Mouse (Mus musculus) retina, adult 2 months (tissue): Measurements from ENCODE around the gene Uck1.

Source experiments
- DNase-seq: peaks from one replicate; pipeline ENCODE4 v3.0.0-alpha.2; 2012; ENCODE audit warnings: low read depth, low spot score

Uck1 gene

DNA sequence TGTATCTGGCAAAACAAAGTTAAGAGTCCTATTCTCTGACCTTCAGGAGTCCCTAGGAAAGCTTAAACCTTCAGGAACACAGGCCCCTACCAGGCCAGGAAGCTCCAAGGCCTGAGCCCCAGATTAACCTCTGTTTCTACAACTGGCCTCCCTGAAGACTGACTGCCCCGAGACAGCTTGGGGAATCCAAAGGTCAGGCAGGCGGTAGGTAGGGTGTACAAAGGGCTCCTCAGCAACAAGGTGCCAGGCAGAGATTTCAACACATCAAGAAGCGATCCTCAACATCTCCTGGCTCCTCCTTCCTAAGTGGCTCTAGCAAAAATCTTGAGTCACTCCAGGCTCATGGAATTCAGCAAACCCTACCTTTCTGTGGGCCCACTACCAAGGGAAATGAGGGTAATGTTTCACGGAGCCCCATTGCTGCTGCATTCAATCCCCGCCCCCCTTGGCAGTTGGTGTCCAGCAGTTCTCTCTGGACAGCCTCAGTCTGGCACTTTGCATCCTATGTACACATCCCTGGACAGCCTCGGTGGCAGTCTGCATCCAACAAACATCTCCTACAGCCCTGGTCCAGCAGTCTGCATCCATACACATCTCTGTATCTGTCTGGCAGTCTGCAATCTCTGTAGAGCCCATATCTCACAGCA, 949 bp downstream of the Uck1 start:
- no peak for DNase-seq

GRCm38 (mm10) chr2:32256273-32256672, 3.7 kb downstream of the Uck1 start:
- no peak for DNase-seq

GRCm38 (mm10) chr2:32254563-32254962, 5.4 kb downstream of the Uck1 start:
- no peak for DNase-seq

DNA sequence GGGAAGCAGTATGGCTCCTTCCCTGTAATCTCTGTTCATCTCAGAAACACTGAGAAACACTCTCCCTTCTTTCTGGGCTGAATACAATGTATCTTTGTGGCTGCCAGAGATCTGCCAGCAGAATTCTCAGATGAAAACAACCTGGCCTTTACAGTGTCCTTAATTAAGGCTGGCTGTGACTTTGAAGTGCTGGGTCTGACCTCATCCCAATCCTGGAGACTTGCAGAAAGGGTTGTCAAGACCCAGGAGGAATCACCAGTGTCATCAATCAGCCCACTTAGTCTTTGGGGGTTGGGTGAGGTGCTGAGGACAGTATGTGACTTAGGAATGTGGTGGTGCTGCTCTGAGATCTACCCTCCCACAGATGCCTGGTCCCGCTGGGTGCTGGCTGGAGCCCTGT, 6.6 kb downstream of the Uck1 start:
- DNase-seq, result no peak

- no peak for DNase-seq
Observed at GRCm38 (mm10) chr2:32252658-32253057, 7.3 kb downstream of the Uck1 start.

GRCm38 (mm10) chr2:32251791-32252527, 8.0 kb downstream of the Uck1 start:
- DNase-seq, result no peak

DNA sequence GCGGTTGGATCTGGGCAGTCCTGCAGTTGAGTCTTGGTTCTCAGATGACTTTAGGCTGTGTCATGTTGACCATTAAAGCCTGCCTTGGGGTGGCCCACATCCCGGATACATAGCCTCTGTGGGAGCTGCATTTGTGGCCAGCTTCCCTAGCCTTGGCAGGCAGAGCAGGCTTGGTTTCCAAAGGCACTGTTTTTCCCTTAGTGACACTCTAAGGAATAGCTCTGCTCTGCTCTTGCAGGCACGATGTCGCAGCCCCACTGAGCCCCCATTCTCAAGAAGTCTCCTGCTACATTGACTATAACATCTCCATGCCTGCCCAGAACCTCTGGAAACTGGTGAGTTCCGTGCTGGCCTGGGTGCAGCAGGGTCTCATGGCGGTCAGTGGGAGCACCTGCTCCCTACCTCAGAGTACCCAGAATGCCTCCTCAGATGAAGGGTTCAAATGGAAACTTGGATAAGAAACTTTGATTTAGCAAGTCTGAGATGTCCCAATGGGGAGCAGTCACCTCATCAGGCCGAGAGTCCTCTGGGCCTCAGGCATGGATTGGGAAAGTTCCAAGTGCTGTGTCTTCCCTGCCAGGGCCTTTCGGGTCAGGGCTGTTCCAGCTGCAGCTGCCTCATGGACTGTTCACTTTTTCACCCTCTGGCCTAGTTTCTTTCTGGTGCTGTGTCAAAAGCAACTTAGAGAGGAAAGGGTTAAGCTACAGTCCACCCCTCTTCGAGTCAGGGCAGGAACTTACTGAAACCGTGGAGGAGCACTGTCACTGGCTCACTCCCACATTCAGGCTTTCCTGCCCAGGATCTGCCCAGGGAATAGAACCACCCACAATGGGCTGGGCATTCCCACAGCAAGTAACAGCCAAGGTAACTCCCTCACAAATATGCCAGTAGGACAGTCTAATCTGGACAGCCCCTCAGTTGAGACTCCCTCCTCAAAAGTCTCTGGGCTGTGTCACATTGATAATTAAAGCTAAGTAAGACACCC, 11.3 kb downstream of the Uck1 start:
- no peak for DNase-seq

DNA sequence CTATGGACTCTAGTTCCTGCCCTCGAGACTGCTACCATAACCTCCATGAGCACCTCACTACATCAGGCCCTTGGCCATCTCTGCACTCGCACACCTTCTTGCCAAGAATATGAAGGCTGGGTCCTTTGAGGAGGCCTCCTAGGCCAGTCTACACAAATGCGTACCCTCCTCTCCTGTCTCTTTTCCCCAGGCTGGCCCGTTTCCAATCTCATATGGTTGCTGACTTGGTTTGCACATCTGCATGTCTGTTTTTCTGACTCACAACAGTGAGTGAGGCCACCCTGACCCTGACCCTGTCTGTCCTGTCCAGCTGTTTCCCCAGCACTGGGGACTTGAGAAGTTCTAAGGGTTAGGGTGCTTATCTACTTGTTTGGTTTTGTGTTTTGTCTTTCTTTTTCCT, 13.2 kb downstream of the Uck1 start:
- no peak for DNase-seq

DNA sequence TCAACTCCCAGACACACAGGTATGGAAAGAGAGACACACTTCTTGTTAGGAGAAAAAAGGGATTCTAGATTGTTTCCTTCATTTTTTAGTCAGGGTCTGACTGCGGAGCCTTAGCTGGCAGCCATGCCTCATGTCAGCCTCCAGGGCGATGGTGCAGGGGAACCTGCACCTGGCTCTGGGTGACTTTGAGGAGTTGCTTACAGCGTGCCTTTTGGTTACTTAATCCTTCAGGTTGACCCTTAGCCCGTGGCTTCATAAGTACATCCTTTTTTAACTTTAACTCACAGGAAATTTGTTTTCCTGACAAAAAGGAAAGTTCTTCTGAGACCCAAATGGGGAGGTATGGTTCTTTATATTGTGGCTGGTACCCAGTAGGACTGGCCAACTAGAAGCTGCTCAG, 17.0 kb downstream of the Uck1 start:
- DNase-seq, result no peak

- DNase-seq, result no peak
Observed at GRCm38 (mm10) chr2:32240591-32240990, 19.4 kb downstream of the Uck1 start.

- no peak for DNase-seq
Observed at GRCm38 (mm10) chr2:32238708-32239435, 21.1 kb downstream of the Uck1 start.

DNA sequence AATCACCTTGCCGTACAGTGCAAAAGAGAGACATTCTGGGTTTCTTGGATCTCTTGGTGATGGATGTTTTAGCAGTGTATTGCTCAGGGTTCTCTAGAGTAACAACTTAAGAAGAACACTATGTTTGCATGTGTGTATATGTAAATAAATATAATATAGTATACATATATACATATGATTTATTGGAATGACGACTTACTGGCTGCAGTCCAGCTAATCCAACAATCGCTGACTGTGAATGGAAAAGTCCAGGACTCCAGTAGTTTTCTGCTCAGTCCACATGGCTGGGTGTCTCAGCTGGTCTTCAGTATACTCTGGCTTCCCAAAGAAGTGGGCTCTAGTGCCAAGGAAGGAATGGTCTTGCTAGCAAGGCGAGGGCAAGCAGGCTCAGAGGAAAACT, 22.4 kb downstream of the Uck1 start:
- no peak for DNase-seq

DNA sequence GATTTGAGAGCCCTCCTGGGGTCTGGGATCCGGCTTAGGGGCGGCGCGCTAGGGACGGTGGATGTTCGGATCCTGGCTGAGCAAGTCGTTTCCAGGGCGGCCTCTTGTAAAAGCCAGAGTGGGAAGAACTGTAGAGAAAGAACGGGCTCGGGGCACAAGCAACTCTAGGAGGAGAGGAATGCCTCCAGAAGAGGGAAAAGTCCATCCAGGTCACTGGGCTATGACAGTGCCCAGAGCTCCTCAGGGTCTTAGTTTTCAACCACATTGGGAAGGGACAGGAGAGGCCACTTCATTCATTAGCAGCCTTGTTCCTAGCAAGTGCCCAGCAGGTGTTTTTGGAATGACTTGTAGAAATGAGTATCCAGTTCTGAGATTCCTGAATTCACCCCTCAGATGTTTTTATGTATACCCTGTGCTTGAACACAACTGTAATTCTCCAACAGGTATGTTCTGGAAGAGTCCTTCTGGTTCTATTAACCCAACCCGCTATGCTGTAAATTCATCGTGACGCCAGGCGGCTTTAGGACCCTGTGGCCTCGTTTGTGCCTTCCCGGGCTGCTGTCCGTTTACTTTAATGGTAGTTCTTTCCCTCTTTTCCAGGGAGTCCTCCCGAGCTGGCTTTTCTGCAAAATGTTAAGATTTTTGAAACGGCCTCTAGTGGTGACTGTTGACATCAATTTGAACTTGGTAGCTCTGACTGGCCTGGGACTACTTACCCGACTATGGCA, 23.0 kb downstream of the Uck1 start:
- DNase-seq, result peak; percentile 28

DNA sequence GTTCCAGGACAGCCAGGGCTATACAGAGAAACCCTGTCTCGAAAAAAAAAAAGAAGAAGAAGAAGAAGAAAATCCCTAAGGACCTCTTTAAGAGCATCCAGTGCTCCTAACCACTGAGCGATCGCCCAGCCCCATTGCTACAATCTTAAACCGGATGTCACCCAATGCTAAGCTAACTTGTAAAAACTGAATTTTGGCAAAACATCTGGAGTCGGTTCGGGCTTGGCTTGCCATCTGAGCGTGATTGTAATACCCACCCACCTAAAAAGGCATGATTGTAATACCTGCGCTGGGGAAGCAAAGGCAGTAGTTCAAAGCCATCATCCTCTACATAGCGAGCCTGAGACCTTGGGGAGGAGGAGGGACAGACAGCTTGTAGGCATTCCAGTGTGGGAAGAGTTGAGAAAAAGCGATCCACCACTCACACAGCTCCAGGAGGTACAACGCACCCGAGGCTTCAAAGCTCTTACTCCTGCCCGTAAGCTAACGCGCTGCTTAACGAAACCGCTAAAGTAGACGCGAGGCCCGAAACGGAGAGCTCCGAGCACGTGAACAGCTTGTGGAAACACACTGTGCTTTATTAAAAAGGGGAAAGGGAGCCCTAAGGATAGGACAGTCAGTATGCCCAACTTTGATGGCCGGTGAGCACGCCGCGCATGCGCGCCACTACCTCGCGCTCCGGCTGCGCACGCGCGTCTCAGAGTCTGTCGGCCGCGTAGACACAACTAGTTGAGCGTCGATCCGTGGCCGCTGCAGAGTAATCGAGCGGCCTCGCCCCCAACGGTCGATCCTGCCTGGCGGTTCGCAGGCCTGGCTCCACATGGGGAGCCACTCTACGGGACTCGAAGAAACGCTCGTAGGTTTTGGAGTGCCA, 23.8 kb downstream of the Uck1 start, which contains the start of gene Pomt1:
TSS of gene Pomt1 (plus strand) at position 705 of the 874 bp plus-strand sequence.
- DNase-seq, result peak; percentile 85

GRCm38 (mm10) chr2:32235433-32235832, 24.5 kb downstream of the Uck1 start:
- DNase-seq, result no peak

DNA sequence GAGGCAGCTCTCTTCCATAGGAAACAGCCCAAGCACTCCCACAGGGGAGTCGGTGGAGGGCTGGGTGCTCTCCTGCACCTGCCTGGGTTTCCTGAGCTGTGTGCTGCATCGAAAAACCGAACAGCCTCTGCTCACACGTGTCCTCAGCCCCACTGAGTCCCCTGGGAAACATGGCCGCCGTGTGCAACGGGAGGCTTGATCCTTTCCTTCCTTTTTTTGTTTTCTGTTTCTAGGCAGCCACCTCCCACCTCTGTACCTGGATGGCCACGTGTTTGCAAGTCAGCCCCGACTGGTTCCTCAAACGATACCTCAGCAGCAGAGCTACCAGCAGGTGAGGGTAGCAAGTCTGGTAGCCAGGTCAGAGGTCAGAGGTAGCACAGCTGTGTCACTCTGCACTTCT, 37.9 kb downstream of the Uck1 start:
- no peak for DNase-seq

GRCm38 (mm10) chr2:32221577-32221976, 38.4 kb downstream of the Uck1 start:
- DNase-seq, result no peak

GRCm38 (mm10) chr2:32220969-32221368, 39.0 kb downstream of the Uck1 start:
- no peak for DNase-seq

GRCm38 (mm10) chr2:32220021-32220420, 39.9 kb downstream of the Uck1 start:
- no peak for DNase-seq

DNA sequence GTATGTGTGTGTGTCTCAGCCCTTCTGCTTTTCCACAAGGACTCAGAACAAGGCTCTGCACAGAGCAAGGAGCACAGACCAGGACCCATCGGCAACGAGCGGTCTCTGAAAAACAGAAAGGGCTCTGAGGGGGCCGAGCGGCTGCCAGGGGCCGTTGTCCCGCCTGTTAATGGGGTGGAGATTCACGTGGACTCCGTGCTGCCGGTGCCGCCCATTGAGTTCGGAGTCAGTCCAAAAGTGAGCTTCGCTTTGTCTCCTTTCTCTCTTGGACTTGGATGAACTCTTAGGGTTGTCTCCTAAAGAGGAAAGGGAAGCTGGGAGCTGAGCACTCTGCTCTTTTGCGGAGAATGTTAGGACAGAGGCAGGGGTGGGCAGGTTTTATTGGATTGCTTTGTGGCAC, 40.5 kb downstream of the Uck1 start:
- no peak for DNase-seq
